Mouse (Mus musculus): ENCODE measurements around the gene Swt1.
"Not testable (repeated sequence)": the region's sequence is repeated elsewhere in the genome, so short reads cannot be mapped to it uniquely, and the experiment has no call there.

Gene Swt1

DNA sequence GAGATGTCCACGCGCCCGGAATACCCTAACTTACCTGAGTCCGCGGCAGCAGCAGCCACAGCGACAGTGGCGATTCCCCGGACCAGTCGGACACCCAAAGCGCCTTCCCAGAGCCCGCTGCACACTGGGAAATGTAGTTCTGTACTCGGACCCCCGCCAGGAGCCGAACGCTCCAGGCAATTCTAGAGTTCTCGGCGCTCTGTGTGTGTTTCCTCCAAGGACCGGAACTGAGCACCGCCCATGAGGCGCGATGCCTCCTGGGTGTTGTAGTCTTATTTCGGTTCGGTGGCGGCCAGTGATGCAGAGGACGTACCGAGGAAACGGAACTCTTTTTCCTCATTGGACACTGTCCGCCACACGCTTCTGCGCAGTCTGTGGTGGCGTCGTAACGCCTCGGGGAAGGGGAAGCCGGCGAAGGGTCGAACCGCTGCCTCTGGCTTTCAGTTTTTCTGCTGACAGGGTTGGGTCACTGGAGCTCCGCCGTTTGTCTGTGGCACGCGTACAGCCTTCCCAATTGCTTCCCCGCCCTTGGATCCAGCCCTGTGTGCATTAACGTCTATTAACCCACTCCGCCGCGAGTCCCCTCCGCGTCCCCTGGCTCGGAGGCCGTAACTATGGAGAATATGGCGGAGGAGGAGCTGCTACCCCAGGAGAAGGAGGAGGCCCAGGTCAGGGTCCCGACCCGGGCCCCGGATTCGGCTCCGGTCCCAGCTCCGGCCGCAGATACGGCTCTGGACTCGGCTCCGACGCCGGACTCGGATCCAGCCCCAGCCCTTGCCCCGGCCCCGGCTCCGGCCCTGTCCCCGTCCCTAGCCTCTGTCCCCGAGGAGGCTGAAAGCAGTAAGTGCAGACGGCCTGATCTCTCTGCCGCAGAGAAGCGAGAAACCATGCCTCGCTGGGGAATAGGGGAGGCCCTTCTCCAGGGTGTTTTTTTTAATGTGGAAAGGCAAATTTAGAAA, at the start of gene Swt1, which contains the start of gene Trmt1l:
Gene Swt1, minus strand, starts transcription at position 193 of the 959 bp plus-strand sequence.
Gene Trmt1l, plus strand, starts transcription at position 280 of the 959 bp plus-strand sequence.
- DNase-seq = peak; percentile 99

DNA sequence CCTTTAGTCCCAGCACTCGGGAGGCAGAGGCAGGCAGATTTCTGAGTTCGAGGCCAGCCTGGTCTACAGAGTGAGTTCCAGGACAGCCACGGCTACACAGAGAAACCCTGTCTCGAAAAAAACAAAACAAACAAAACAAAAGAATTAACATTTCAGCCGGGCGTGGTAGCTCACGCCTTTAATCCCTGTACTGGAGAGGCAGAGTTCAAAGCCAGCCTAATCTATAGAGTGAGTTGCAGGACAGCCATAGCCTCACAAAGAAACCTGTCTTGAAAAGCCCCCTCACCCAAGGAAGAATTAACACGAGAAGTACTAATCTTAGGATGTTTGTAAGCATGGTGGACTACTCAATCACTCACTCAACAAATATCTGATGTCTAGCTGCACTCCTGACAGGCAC, 44.1 kb upstream of the Swt1 start:
- DNase-seq = not testable (repeated sequence)

DNA sequence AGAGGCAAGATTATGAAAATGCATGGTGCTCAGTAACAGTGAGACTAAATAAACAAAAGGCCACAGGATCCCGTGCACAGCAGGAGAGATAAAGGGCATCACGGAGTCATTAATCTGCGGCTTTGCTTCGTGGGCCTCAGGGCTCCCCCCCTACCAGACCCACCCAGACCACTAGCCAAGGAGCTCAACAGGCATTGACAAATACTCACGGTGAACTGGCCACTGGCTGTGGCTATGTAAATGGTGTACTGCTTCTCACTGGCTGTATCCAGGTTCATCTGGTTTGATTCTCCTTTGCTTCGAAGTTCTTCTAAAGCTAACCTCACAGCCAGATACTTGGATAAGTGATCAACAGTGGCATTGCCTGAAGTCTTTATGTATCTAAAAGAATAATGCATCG, 43.2 kb upstream of the Swt1 start:
- no peak for DNase-seq

DNA sequence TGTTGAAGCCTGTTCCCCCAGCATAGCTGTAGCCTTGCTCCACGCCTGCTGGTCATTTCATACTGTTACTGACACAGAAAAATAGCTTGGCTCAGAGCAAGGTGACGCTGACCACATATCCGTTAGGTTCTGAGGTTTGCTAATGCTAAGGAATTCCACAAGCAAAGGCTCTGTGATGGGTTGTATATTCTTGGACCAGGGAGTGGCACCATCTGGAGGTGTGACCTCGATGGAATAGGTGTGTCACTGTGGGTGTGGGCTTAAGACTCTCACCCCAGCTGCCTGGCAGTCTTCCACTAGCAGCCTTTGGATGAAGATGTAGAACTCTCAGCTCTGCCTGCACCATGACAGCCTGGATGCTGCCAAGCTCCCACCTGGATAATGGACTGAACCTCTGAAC, 38.3 kb upstream of the Swt1 start:
- DNase-seq = no peak

- DNase-seq = peak; percentile 18
These were observed 36.7 kb upstream of the Swt1 start for GRCm38 (mm10) chr1:151464914-151465313.

DNA sequence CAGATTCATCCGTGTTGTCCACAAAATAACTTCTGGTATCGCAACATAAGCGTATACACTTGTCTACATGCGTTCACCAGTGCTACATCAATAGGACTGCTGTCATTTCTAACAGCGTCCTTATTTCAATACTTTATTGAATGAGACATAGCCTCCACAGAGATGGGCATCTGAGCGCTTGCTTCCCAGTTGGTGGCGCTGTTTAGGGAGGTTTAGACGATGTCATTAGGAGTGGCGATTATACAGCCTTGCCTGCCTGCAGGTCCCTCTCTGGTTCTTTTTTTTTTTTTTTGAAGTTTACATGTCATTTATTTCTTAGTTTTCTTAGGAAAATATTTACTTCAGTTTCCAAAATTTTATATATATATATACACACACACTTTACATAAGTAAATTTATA, 33.0 kb upstream of the Swt1 start:
- DNase-seq = peak; percentile 40

DNA sequence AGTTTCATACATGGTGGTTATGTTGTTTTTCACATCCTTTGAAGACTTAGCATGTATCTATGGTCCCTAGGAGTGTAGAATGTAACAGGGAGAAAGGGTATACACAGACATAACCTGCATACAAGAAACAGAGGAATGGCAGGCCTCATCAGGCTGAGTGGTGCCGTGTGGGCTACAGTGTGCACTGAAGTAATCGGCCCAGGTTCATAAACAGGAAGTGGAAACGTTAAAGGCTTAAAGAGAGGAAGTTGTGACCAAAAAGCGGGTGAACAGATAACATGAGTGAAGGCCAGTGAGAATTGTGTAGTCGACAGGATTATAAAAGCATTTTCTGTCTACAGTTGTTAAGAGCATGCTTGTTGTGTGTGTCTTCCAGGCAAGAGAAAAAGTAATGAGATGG, 28.8 kb upstream of the Swt1 start:
- no peak for DNase-seq

DNA sequence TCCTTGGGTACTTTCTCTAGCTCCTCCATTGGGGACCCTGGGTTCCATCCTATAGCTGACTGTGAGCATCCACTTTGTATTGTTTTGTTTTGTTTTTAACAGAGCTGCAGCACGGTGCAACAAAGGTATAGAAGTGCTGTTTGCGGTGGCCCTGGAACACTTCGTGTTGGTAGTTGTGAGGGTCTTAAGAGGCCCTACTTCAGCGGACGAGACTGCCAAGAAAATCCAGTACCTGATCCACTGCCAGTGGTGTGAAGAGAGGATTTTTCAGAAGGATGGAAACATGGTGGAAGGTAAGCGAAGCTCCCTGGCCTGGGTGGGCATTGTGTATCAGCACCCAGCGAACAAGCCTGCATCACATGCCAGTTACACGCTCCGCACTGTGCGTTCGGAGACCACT, 23.7 kb upstream of the Swt1 start:
- no peak for DNase-seq

GRCm38 (mm10) chr1:151450851-151451250, 22.6 kb upstream of the Swt1 start:
- no peak for DNase-seq

DNA sequence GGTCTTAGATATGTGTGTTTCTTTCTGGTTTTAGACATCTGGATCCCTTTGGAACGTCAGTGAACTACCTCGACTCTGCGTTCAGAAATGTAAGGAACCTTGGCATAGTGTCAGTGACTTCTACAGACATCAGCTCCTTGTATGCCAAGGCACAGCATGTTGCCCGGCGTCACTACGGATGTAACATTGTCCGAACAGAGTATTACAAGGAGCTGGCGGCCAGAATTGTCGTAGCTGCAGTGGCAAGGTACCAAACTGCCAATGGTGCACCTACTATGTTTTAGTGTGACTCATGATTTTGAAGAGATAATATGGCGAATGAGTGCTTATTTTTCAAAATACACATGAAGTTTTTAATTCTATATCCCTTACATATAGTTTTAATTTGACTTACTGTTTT, 21.6 kb upstream of the Swt1 start:
- DNase-seq = no peak

DNA sequence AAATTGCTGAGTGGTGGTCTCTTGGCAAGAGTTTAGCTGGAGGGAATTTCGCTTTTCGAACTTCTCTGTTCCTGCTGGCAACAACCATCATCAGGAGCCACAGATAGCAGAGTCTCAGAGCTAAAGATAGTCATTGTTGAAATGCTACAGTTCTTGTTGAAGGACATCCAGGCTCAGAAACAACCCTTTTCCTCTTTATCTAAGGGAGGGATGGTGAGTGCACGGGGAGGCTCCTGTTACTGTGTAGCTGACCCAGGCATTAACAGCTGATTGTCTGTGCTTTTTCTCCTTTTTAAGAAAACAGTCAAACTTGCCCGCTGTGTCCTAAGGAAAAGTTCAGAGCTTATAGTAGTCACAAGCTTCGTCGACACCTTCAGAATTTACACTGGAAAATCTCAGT, 7.2 kb upstream of the Swt1 start:
- no peak for DNase-seq

DNA sequence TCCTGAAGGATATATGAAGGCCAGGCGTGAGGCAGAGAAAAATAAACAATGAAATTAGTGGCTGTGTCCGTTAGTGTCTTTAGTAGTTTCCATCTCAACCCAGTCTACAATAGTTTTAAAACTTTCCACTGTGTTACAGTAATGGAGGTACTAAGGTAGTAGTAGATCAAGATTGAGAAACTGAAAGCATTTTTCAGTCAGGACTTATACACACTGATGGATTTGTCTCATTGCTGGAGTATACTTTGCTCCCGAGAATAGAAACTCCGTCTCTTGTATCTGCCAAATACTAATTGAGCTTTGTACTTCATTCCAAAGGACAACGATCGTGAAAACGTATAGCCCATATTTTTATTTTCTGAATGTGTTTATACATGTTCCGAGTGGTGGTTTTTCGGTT, 1.1 kb upstream of the Swt1 start:
- no peak for DNase-seq

- DNase-seq = no peak
These were observed 380 bp downstream of the Swt1 start for GRCm38 (mm10) chr1:151427888-151428262.

DNA sequence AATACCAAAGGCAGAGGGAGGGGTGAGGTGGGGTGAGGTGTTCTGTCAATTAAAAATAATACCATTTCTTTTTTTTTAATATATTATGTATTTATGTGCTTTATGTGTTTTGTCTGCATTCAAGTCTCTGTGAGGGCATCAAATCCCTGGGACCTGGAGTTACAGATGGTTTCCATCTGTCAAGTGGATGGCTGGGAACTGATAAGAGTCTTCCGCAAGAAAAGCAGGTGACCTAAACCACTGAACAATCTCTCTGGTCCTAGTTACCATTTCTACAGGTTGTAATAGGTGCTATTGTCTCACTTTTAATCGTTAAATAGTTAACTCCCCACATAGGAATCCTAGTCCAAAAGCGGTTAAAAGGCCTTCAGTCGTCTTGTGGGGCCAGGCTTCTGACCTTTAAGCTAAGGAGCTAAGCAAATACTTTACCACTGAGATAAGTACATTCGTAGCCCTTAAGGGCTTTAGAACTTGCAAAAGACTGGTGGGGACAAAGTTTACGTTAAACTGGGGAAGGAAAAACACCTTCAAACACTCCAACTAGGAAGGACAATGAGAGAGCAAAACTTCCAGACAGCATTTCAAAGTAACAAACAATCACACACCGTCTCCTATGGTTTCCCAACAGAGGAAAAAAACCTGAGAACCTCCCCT, 1.2 kb downstream of the Swt1 start:
- DNase-seq = peak; percentile 2

- DNase-seq = no peak
These were observed 6.1 kb downstream of the Swt1 start for GRCm38 (mm10) chr1:151422178-151422577.

DNA sequence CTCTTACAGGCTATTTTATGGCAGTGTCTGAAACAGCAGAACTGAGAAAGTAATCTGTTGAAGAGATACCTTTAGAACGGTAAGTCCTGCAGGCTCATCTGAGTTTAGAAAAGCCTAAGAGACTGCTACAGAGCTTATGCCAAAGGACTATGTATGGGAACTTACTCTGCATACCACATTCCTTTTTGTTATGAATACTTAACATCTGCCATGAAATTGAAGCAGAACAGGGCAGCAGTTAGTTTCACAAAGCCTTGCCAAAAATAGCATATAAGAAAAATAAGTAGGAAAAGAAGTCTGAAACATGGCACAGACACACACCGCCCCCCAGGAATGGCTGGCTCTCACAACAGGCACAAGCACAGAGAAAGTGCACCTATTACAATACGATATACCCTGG, 18.4 kb downstream of the Swt1 start:
- DNase-seq = no peak

DNA sequence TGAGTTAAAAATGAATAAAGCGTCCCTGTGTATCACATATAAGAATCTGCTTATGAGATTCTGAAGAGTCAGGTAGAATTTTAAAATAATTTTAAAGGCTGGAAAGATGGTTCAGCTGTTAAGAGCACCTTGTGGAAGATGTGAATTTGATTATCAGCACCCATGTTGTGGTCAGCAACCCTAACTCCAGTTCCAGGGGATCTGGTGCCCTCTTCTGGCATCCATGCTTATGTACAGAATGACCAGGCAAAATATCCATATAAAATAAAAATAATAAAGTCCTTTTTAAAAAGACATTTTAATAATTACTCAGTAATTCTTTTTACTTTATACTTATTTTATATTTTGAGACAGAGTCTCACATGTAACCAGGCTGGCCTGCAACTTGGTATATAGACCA, 38.2 kb downstream of the Swt1 start:
- DNase-seq = peak; percentile 44

DNA sequence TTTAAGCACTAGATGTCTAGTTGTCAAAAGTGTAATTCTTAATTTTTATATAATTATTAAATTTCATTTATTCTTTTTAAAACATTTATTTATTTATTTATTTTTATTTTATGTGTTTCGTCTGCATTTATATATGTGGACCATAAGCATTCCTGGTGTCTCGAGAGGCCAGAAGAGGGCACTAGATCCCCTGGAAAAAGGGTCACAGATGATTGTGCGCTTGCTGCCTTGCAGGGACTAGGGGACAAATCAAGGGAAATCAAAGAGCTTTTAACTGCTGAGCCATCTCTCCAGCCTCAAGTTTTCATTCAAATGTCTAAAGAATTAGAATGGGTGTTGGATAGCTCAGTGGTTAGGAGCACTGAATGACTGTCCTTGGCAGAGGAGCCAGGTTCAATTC, 50.9 kb downstream of the Swt1 start:
- DNase-seq = peak; percentile 26

GRCm38 (mm10) chr1:151372823-151373222, 55.4 kb downstream of the Swt1 start:
- DNase-seq = no peak

- no peak for DNase-seq
These were observed 56.7 kb downstream of the Swt1 start for GRCm38 (mm10) chr1:151371543-151371942.

DNA sequence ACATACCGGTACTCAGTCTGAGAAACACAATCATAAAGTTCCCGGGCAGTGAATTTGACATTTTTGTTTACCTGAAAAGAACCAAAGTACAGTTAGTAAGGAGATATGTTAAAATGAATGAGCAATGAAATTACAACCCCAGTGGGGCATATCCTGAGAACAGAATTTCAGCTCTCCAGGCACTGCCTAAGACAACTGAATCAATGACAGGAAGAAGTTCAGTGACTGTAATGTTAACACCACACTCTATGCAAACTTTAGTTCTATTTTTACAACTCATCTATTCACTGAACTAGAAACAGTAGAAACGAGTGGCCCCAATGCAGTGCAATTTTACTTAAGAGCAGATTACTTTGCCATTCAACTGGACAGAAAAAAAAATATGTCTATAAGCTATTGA, 57.7 kb downstream of the Swt1 start:
- no peak for DNase-seq

GRCm38 (mm10) chr1:151368444-151368843, 59.8 kb downstream of the Swt1 start:
- DNase-seq = no peak

GRCm38 (mm10) chr1:151367721-151368324, 60.4 kb downstream of the Swt1 start:
- no peak for DNase-seq
